Mouse (Mus musculus): Measurements from ENCODE around the gene Eif2s2. TPM values are rescaled to one million over a fixed set of nuclear protein-coding genes. Genes with fewer than 3 reads are reported as not detected.
A peak's percentile ranks its signal among the peaks of the same experiment; 100 is the strongest.
"Not testable (repeated sequence)": the region's sequence is repeated elsewhere in the genome, so short reads cannot be mapped to it uniquely, and the experiment has no call there.

The Eif2s2 gene
- 106 and 130 TPM in 2 replicates for polyA plus RNA-seq (2015; fragmentation: Nextera tagmentation; extraction: Ambion mirVana)

GRCm38 (mm10) chr2:154892201-154893044 lies at the start of gene Eif2s2:
Eif2s2 (minus strand) TSS chr2:154892935.
- peak; percentile 97 for ATAC-seq (ENCODE audit: low read depth)

DNA sequence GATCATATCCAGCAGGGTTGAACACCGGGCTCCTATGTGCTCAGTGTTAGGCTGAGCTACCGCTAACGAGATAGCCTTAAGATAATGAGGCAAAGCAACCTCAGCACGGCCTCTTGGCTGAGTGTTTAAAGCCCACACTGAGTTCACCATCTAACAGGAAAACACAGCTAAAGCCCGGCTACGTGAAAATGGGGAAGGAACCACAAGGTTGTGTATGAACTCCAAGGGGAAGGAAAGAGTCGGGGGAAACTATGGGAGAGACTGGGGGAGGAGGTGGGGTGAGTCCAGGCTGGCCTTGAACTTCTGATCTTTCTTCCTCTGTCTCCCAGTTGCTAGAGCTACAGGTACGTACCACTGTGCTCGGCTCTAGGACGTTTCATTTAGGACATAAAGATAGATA lies 49.2 kb upstream of the Eif2s2 start:
- no peak for ATAC-seq (ENCODE audit: low read depth)
- Histone ChIP-seq H3K4me2 (no peak overlapping the region), H3K9me3 (replicated peaks) (no peaks in the 10 kb centered on the region), H3K36me3 (no peaks in the 10 kb centered on the region), H3K4me1 (replicated peaks) (peaks cover 7% of the 10 kb centered on the region), H3K27me3 (peaks cover 6% of the 10 kb centered on the region; the same call in 1 of the 2 replicates), H3K9ac (no peak overlapping the region), H3K4me3 (replicated peaks) (no peak overlapping the region), H3K27ac (no peak overlapping the region)
- no peak for DNase-seq
- 30% methylated on average over 10 of the region's 10 CpGs for WGBS (ENCODE audit: insufficient replicate concordance)

More at GRCm38 (mm10) chr2:154892201-154893044, at the start of gene Eif2s2:
- Histone ChIP-seq H3K9ac (peak within 1 kb of the TSS; percentile 99), H3K36me3 (peaks cover 18% of the 10 kb centered on the region), H3K9me3 (replicated peaks) (no peaks in the 10 kb centered on the region), H3K4me2 (peak within 1 kb of the TSS; percentile 81), H3K27me3 (no peaks in the 10 kb centered on the region; the same call in 1 of the 2 replicates), H3K4me3 (replicated peaks) (peak within 1 kb of the TSS; percentile 95), H3K4me1 (replicated peaks) (peaks cover 30% of the 10 kb centered on the region), H3K27ac (peak within 1 kb of the TSS; percentile 95)
- under 1% methylated on average over 75 of the region's 75 CpGs for WGBS (ENCODE audit: insufficient replicate concordance)
- DNase-seq, result peak; percentile 96

- WGBS (ENCODE audit: insufficient replicate concordance), result 61% methylated on average over 8 of the region's 8 CpGs
- Histone ChIP-seq H3K4me3 (replicated peaks) (no peak overlapping the region), H3K36me3 (no peaks in the 10 kb centered on the region), H3K27ac (no peak overlapping the region), H3K9ac (no peak overlapping the region), H3K27me3 (peaks cover 6% of the 10 kb centered on the region; the same call in 1 of the 2 replicates), H3K9me3 (replicated peaks) (no peaks in the 10 kb centered on the region), H3K4me2 (no peak overlapping the region), H3K4me1 (replicated peaks) (peaks cover 4% of the 10 kb centered on the region)
- no peak for DNase-seq
- ATAC-seq (ENCODE audit: low read depth), result no peak
Measured at GRCm38 (mm10) chr2:154937547-154938390, 45.0 kb upstream of the Eif2s2 start.

DNA sequence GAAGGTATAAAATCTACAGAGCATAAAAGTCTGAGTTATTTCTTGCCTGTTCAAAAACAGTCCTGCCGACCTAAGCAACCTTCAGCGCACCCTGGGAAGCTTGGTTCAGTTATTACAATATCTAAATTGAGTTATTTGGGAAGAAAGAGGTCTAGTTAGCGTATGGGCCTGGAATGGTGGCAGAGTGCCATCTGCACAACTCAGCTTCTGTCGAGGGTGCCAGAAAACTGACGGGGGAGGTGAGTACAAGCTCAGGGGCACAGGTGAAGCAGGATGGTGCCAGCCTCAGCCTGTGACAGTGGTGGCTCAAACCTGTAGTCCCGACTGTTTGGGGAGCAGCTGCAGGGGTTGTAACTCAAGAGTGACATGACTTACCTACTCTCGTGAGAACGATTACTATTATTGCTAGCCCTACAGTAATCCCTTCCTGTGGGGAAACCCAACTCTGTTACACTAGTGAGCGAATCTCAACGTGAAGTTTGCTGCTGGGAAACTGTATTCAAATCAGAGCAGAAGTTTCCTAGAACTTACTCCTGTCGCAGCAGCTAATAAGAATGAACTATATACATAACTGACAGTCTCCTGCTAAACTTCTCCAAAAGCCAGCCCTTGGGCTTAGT lies 43.9 kb upstream of the Eif2s2 start:
- Histone ChIP-seq H3K36me3 (no peaks in the 10 kb centered on the region), H3K27ac (no peak overlapping the region), H3K4me3 (replicated peaks) (no peak overlapping the region), H3K9ac (no peak overlapping the region), H3K4me2 (no peak overlapping the region), H3K27me3 (peaks cover 3% of the 10 kb centered on the region; the same call in 1 of the 2 replicates), H3K4me1 (replicated peaks) (no peaks in the 10 kb centered on the region), H3K9me3 (replicated peaks) (no peaks in the 10 kb centered on the region)
- ATAC-seq (ENCODE audit: low read depth) (no peak), DNase-seq (no peak)
- WGBS (ENCODE audit: insufficient replicate concordance), result 55% methylated on average over 11 of the region's 11 CpGs

DNA sequence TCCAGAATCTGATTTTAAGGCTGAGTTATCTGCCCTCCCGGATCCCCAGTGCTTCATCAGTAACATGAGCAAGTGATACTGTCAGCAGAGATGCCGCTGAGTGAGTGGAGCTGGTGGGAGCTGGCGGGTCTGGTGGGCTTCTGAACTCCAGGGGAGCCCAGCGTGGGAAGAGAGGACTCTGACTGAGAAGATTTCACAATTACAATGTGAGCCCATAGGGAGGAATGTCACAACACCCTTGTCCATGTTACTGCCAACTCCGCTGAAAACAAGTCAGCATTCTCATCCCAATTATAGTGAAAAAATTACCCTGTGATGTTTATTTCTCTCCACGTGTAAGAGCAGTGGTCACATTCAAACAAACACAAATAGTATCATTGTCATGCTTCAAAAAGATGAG lies 43.4 kb upstream of the Eif2s2 start:
- H3K27ac ChIP-seq, result no peak overlapping the region
- H3K4me1 ChIP-seq (replicated peaks), result no peaks in the 10 kb centered on the region
- H3K36me3 ChIP-seq, result no peaks in the 10 kb centered on the region
- H3K9me3 ChIP-seq (replicated peaks), result no peaks in the 10 kb centered on the region
- H3K9ac ChIP-seq, result no peak overlapping the region
- WGBS (ENCODE audit: insufficient replicate concordance), result 52% methylated on average over 6 of the region's 6 CpGs
- 0 out of 2 replicates have a peak, but pooled peaks cover 4% of the 10 kb centered on the region for H3K27me3 ChIP-seq
- DNase-seq (no peak), ATAC-seq (ENCODE audit: low read depth) (no peak)
- no peak overlapping the region for H3K4me2 ChIP-seq
- H3K4me3 ChIP-seq (replicated peaks), result no peak overlapping the region

DNA sequence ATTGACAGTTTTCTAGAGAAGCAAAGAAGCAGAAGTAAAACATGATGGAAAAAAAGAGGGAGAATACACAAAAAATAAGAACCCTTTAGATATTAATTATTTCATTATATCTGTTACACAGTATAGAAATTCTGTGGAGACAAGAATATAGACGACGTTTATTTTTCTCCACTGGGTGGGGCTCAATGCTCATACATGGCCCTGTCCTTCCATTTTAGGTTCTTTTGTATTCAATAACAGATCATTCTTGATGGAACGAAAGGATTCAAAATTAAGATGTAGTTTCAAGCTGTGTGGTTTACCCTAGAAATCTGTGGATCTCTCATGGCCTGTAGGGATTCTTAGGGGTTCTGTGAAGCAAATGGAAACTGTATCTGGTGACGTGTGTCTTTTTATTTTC lies 41.1 kb upstream of the Eif2s2 start:
- no peak for ATAC-seq (ENCODE audit: low read depth)
- no peak overlapping the region for H3K4me3 ChIP-seq (replicated peaks)
- no peaks in the 10 kb centered on the region for H3K4me1 ChIP-seq (replicated peaks)
- 48% methylated on average over 4 of the region's 4 CpGs for WGBS (ENCODE audit: insufficient replicate concordance)
- H3K9ac ChIP-seq, result no peak overlapping the region
- no peak overlapping the region for H3K4me2 ChIP-seq
- DNase-seq, result no peak
- H3K9me3 ChIP-seq (replicated peaks), result no peaks in the 10 kb centered on the region
- H3K36me3 ChIP-seq, result no peaks in the 10 kb centered on the region
- 0 out of 2 replicates have a peak, but pooled peaks cover 4% of the 10 kb centered on the region for H3K27me3 ChIP-seq
- no peak overlapping the region for H3K27ac ChIP-seq

- Histone ChIP-seq H3K27me3 (0 out of 2 replicates have a peak, but pooled peaks cover 4% of the 10 kb centered on the region), H3K4me1 (replicated peaks) (no peaks in the 10 kb centered on the region), H3K27ac (no peak overlapping the region), H3K9me3 (replicated peaks) (no peaks in the 10 kb centered on the region), H3K4me2 (no peak overlapping the region), H3K36me3 (no peaks in the 10 kb centered on the region), H3K4me3 (replicated peaks) (no peak overlapping the region), H3K9ac (no peak overlapping the region)
- DNase-seq (no peak), ATAC-seq (ENCODE audit: low read depth) (no peak)
- 63% methylated on average over 2 of the region's 2 CpGs for WGBS (ENCODE audit: insufficient replicate concordance)
Measured at GRCm38 (mm10) chr2:154928298-154928697, 35.6 kb upstream of the Eif2s2 start.

GRCm38 (mm10) chr2:154926843-154927242 lies 34.1 kb upstream of the Eif2s2 start:
- DNase-seq (no peak), ATAC-seq (ENCODE audit: low read depth) (no peak)
- H3K9me3 ChIP-seq (replicated peaks), result no peaks in the 10 kb centered on the region
- H3K36me3 ChIP-seq, result no peaks in the 10 kb centered on the region
- WGBS (ENCODE audit: insufficient replicate concordance), result 88% methylated on average over 6 of the region's 6 CpGs
- no peak overlapping the region for H3K4me2 ChIP-seq
- H3K27ac ChIP-seq, result no peak overlapping the region
- H3K9ac ChIP-seq, result no peak overlapping the region
- no peak overlapping the region for H3K4me3 ChIP-seq (replicated peaks)
- 0 out of 2 replicates have a peak, but pooled peaks cover 4% of the 10 kb centered on the region for H3K27me3 ChIP-seq
- no peaks in the 10 kb centered on the region for H3K4me1 ChIP-seq (replicated peaks)

DNA sequence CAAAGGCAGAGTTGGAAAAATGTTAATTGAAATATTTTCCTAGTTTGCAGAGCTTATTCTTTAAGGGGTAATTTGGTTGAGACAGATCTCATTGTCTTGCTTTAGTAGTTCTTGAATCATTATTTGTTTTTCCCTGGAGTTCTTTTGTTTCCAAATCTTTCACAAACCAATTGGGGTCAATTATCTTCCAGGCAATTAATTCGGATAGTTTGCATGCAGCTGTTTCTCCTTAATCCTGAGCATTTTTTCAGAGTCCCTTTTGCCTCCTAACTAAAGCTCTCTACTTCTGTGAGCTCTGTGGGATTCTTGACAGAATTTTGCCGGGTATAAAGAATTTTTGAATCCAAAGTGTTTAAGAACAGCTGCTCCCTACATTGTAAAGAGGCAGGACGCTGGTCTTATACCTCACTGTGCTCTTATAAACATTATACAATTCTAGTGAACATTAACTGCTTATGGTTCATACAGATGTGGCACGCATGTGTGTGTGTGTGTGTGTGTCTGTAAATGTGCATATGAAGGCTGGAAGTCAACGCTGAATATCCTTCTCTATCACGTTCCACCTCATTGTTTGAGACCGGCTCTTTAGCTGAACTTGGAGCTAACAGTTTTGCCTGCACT lies 32.8 kb upstream of the Eif2s2 start:
- DNase-seq (no peak), ATAC-seq (ENCODE audit: low read depth) (no peak)
- H3K4me3 ChIP-seq (replicated peaks), result no peak overlapping the region
- no peak overlapping the region for H3K4me2 ChIP-seq
- WGBS (ENCODE audit: insufficient replicate concordance), result 62% methylated on average over 7 of the region's 7 CpGs
- no peak overlapping the region for H3K9ac ChIP-seq
- H3K27me3 ChIP-seq, result no peaks in the 10 kb centered on the region
- H3K9me3 ChIP-seq (replicated peaks), result no peaks in the 10 kb centered on the region
- no peak overlapping the region for H3K27ac ChIP-seq
- H3K4me1 ChIP-seq (replicated peaks), result no peaks in the 10 kb centered on the region
- H3K36me3 ChIP-seq, result no peaks in the 10 kb centered on the region

GRCm38 (mm10) chr2:154922134-154922533 lies 29.4 kb upstream of the Eif2s2 start:
- not testable (repeated sequence) for H3K4me2 ChIP-seq; H3K9ac ChIP-seq; DNase-seq; H3K36me3 ChIP-seq; H3K27me3 ChIP-seq; H3K4me3 ChIP-seq (replicated peaks); ATAC-seq (ENCODE audit: low read depth); H3K9me3 ChIP-seq (replicated peaks); H3K27ac ChIP-seq; H3K4me1 ChIP-seq (replicated peaks)
- WGBS (ENCODE audit: insufficient replicate concordance), result no CpG with 5 or more reads among the region's 4 CpGs
